ENCODE assay signal across 8 mouse cellular contexts in the genomic region with DNA sequence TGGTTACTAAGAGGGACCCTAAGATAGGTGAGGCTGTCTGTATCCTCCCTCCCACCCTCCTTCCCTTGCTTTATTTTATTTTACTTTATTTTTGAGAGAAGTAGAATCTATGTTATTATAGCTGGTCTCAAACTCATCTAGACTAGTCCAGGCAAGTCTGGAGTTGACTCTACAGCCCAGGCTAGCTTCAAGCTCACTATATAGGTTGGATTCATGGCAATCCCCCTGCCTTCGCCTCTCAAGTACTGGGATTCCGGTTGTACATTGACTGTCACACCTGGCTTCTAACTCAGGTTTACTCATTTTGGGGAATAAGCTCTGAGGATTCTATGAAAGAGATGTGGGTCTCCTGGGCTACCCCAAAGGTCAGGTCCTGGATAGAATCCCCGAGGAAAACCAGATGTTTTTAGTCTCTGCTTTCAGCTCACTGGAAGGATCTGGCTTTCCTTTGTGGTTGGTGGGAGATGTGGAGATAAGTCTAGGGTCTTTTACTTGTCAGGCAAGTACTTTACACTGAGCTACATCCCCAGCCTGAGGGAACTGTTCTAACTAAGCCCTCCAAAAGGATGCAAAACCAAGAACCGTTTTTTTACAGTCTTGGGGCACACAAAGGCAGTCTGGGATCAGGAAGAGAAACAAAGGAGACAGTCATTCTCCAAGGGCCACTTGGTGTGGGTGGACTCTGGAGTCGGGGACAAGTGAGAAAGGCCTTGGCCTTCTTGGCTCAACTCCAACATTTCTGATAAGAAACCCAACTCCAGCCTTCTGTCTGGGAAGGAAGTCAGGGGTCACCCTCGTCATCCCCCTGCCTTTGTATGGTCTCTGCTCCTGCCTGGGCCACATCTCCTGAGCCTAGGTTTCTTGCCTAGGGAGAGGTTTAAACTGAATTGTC. TPM values are rescaled to one million over a fixed set of nuclear protein-coding genes. Genes with fewer than 3 reads are reported as not detected.
A peak's percentile ranks its signal among the peaks of the same experiment; 100 is the strongest.
DNase-seq lines count a peak whose midpoint lies in the region; ATAC-seq lines count a peak whose summit lies in the region.

No protein-coding gene starts in this region.

- H3K9ac ChIP-seq in embryonic facial prominence, embryonic 14.5 days (ENCODE audit: low read depth, low read length): peak overlapping the region; percentile 90; the same call in 1 of the 2 replicates
- H3K9ac ChIP-seq in hindbrain, embryonic 12.5 days: 0 out of 2 replicates have a peak overlapping the region, but pooled peaks have one; percentile 96

- ATAC-seq in embryonic facial prominence, embryonic 14.5 days (ENCODE audit: low read depth): no peak
- no peak for ATAC-seq in hindbrain, embryonic 12.5 days (ENCODE audit: low FRiP score)

- DNase-seq in retina, postnatal 1 day: peak; percentile 47
- DNase-seq in retina, embryonic 14.5 days (ENCODE audit: low spot score): no peak
- DNase-seq in embryonic facial prominence, embryonic 14.5 days (ENCODE audit: low spot score): no peak
- DNase-seq in natural killer cell, adult 2 months (ENCODE audit: low spot score in 2 of 2): no peak
- no peak for DNase-seq in thymus, postnatal 25 days
- DNase-seq in B cell, adult 2 months: no peak

- H3K79me2 ChIP-seq in macrophage (ENCODE audit: inconsistent target): no peaks in the 10 kb centered on the region

- peak overlapping the region; percentile 87 for H3K4me2 ChIP-seq in embryonic facial prominence, embryonic 14.5 days (ENCODE audit: low read depth, low read length)
- H3K4me2 ChIP-seq in hindbrain, embryonic 12.5 days (replicated peaks): peak overlapping the region; percentile 94

- no peaks in the 10 kb centered on the region for H3K9me3 ChIP-seq in embryonic facial prominence, embryonic 14.5 days (ENCODE audit: control insufficient read depth, low read length)
- no peaks in the 10 kb centered on the region for H3K9me3 ChIP-seq in hindbrain, embryonic 12.5 days (replicated peaks)

- WGBS in embryonic facial prominence, embryonic 14.5 days: 25% methylated on average over 6 of the region's 6 CpGs
- WGBS in hindbrain, embryonic 12.5 days: 51% methylated on average over 6 of the region's 6 CpGs
- WGBS in macrophage (ENCODE audit: missing documents): 66% methylated on average over 6 of the region's 6 CpGs

- H3K4me3 ChIP-seq in embryonic facial prominence, embryonic 14.5 days (ENCODE audit: low read depth, low read length): peak overlapping the region; percentile 77; the same call in 1 of the 2 replicates
- H3K4me3 ChIP-seq in hindbrain, embryonic 12.5 days: no peak overlapping the region; the same call in 1 of the 2 replicates
- H3K4me3 ChIP-seq in macrophage (ENCODE audit: inconsistent target): no peak overlapping the region

- no peaks in the 10 kb centered on the region for H3K27me3 ChIP-seq in embryonic facial prominence, embryonic 14.5 days (replicated peaks; ENCODE audit: control insufficient read depth, insufficient read depth, low read length)
- H3K27me3 ChIP-seq in hindbrain, embryonic 12.5 days: no peaks in the 10 kb centered on the region

- peaks cover 13% of the 10 kb centered on the region; the same call in 1 of the 2 replicates for H3K36me3 ChIP-seq in embryonic facial prominence, embryonic 14.5 days (ENCODE audit: control insufficient read depth, insufficient read depth, low read length)
- peaks cover 7% of the 10 kb centered on the region; the same call in 1 of the 2 replicates for H3K36me3 ChIP-seq in hindbrain, embryonic 12.5 days
- no peaks in the 10 kb centered on the region for H3K36me3 ChIP-seq in macrophage (ENCODE audit: inconsistent target)

- peak overlapping the region; percentile 41 for H3K27ac ChIP-seq in embryonic facial prominence, embryonic 14.5 days (replicated peaks; ENCODE audit: low read depth, low read length)
- H3K27ac ChIP-seq in hindbrain, embryonic 12.5 days: peak overlapping the region; percentile 57
- H3K27ac ChIP-seq in macrophage: peak overlapping the region; percentile 21; the same call in 1 of the 2 replicates

- H3K4me1 ChIP-seq in embryonic facial prominence, embryonic 14.5 days (ENCODE audit: control insufficient read depth, insufficient read depth, low read length): peaks cover 16% of the 10 kb centered on the region; the same call in 1 of the 2 replicates
- peaks cover 37% of the 10 kb centered on the region for H3K4me1 ChIP-seq in hindbrain, embryonic 12.5 days

RNA-seq across cellular contexts. Expression of a gene that starts 3.0 kb away (rescaled TPM):
- polyA plus RNA-seq in embryonic facial prominence, embryonic 14.5 days (2014; fragmentation: Nextera tagmentation; extraction: Ambion mirVana): 8.7 and 9.2 TPM in 2 replicates
- polyA plus RNA-seq in hindbrain, embryonic 12.5 days (2016; fragmentation: Nextera tagmentation; extraction: Ambion mirVana): 78.1 and 78.6 TPM in 2 replicates
- 1 to 10 TPM in 18 of 26 experiments, under 1 TPM in 5, not detected in 3; 0.55 to 7.6 (median 2.5) TPM for total RNA-seq in macrophage (2018; cell fraction: chromatin; rRNA removed)
- total RNA-seq in macrophage (2018; cell fraction: cytosol; rRNA removed): 1 to 10 TPM in 22 of 26 experiments, under 1 TPM in 4; 0.42 to 9.0 (median 3.0) TPM
- total RNA-seq in macrophage (2018; cell fraction: nucleus; rRNA removed): 10 to 100 TPM in 1 of 26 experiments, 1 to 10 TPM in 23, under 1 TPM in 2; 0.77 to 10.4 (median 3.8) TPM
- polyA plus RNA-seq in macrophage (2018): 2.2 to 4.5 TPM (median 4.1 TPM) in 3 replicates

RNA-seq across cellular contexts. Expression of a gene that starts 54.0 kb away (rescaled TPM):
- 36.5 and 37.8 TPM in 2 replicates for polyA plus RNA-seq in embryonic facial prominence, embryonic 14.5 days (2014; fragmentation: Nextera tagmentation; extraction: Ambion mirVana)
- polyA plus RNA-seq in hindbrain, embryonic 12.5 days (2016; fragmentation: Nextera tagmentation; extraction: Ambion mirVana): 36.3 and 38.0 TPM in 2 replicates
- 10 to 100 TPM in 17 of 26 experiments, 1 to 10 TPM in 9; 2.1 to 19.5 (median 13.4) TPM for total RNA-seq in macrophage (2018; cell fraction: chromatin; rRNA removed)
- 10 to 100 TPM; 13.3 to 20.7 (median 15.9) TPM for total RNA-seq in macrophage (2018; cell fraction: cytosol; rRNA removed)
- total RNA-seq in macrophage (2018; cell fraction: nucleus; rRNA removed): 10 to 100 TPM in 6 of 26 experiments, 1 to 10 TPM in 20; 3.5 to 14.3 (median 8.5) TPM
- polyA plus RNA-seq in macrophage (2018): 14.4 to 20.2 TPM (median 19.0 TPM) in 3 replicates

RNA-seq across cellular contexts. Expression of a gene that starts 54.3 kb away (rescaled TPM):
- polyA plus RNA-seq in embryonic facial prominence, embryonic 14.5 days (2014; fragmentation: Nextera tagmentation; extraction: Ambion mirVana): 96.2 and 101 TPM in 2 replicates
- 113 and 119 TPM in 2 replicates for polyA plus RNA-seq in hindbrain, embryonic 12.5 days (2016; fragmentation: Nextera tagmentation; extraction: Ambion mirVana)
- total RNA-seq in macrophage (2018; cell fraction: chromatin; rRNA removed): 10 to 100 TPM in 24 of 26 experiments, 1 to 10 TPM in 2; 5.2 to 61.8 (median 23.2) TPM
- 10 to 100 TPM; 25.3 to 57.2 (median 43.1) TPM for total RNA-seq in macrophage (2018; cell fraction: cytosol; rRNA removed)
- 10 to 100 TPM in 25 of 26 experiments, 1 to 10 TPM in 1; 8.3 to 47.4 (median 24.8) TPM for total RNA-seq in macrophage (2018; cell fraction: nucleus; rRNA removed)
- polyA plus RNA-seq in macrophage (2018): 30.3 to 42.1 TPM (median 35.4 TPM) in 3 replicates
